12 mouse cellular contexts compared by ENCODE assay signal in the genomic region with DNA sequence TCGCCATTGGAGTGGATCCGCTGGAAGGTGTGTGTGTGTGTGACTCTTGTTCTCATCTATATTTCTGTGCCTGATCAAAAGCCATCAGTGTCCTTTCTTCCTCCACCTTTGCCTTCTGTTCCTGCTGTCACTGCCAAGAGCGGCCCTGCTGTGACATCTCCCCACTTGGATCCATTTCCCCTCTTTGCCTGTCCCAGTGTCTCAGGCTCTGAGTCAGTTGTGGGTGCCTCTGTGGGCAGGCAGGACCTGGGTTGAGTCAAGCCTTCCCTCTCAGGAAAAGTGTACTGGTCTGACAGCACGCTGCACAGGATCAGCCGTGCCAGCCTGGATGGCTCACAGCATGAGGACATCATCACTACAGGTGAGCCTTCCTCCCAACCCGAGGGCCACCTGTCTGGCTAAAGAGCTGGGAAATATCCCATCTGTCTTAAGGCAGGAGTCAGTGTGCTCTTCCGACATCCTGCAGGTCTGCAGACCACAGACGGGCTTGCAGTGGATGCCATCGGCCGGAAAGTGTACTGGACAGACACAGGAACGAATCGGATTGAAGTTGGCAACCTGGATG.
"Had no signal": no experiment of that assay in that cellular context is flagged by ENCODE, and none has a peak within 500 bp of the region (broad histone marks: within the 10 kb centered on the region; RNA-seq: fewer than 3 reads in every experiment).

No protein-coding gene starts in this region.

- DNase-seq: kidney, adult 9 months; kidney, postnatal 10 days; kidney, postnatal 4 days; lung, adult 2 months; lung, postnatal 36 days; right cerebral cortex, postnatal 14 days had no signal

- H3K27me3 ChIP-seq: liver, embryonic 15.5 days; midbrain, embryonic 13.5 days had no signal

- H3K27ac ChIP-seq: left cerebral cortex, adult 2 months; limb, embryonic 10.5 days; liver, embryonic 15.5 days; midbrain, embryonic 13.5 days; stomach, postnatal 0 days had no signal

- H3K4me3 ChIP-seq: left cerebral cortex, adult 2 months; limb, embryonic 10.5 days; liver, embryonic 15.5 days; midbrain, embryonic 13.5 days had no signal

- H3K4me1 ChIP-seq: limb, embryonic 10.5 days; liver, embryonic 15.5 days; midbrain, embryonic 13.5 days had no signal

- ATAC-seq: lung, postnatal 0 days; midbrain, embryonic 13.5 days had no signal
